Mouse (Mus musculus) Patski (cell line): ENCODE data around the gene Hes7. TPM values are rescaled to one million over a fixed set of nuclear protein-coding genes. Genes with fewer than 3 reads are reported as not detected.

Experiments used
- ATAC-seq: fragments of 100-300 bp; one replicate; pipeline ENCODE4 v1.8.0; 2021
- CTCF ChIA-PET: fragments of 350-600 bp; sonication (Branson Sonifier 250); formaldehyde crosslinking; loops from one replicate; lab custom pipeline; 2022; ENCODE audit warnings: inconsistent platforms; lab: Charles Lee
- POLR2A ChIA-PET: fragments of 350-600 bp; sonication (Branson Sonifier 250); formaldehyde crosslinking; loops from one replicate; lab custom pipeline; 2022; ENCODE audit warnings: antibody characterized with exemption, inconsistent platforms; lab: Charles Lee
- DNase-seq: peaks from one replicate; pipeline ENCODE4 v3.0.0-alpha.2; 2011; ENCODE audit warnings: low read depth, low spot score
- H3K27me3 ChIP-seq: fragments of 371-371 bp; one replicate; pipeline ENCODE4 v1.5.1; 2021
- CTCF ChIP-seq: fragments of 100-300 bp; IDR thresholded peaks from one replicate; pipeline ENCODE4 v1.5.1; 2021
- in situ Hi-C: fragments of 300-500 bp; cut with MboI; formaldehyde crosslinking; loops from 3 replicates; pipeline ENCODE4 v1.11.1; 2018; ENCODE audit warnings: low pct_unique_long_range_greater_than_20kb, mixed read lengths
- polyA plus RNA-seq: library from polyadenylated mRNA; unstranded; gene quantifications from one replicate; pipeline ENCODE4 v1.2.3, GENCODE M21; 2021

Gene Hes7
- polyA plus RNA-seq, 1 experiment from 2014 or later: 0.53 TPM

- in situ Hi-C loops: no loop called here
- ChIA-PET CTCF (interaction anchor here (1.2 kb wide), 1 partner anchor 8 kb away, joined by 5 read pairs; no protein-coding TSS in a partner anchor), POLR2A (interaction anchor here (1.3 kb wide), 1 partner anchor 18 kb away, joined by 5 read pairs; the partner anchor contains the start of gene 9130213A22Rik)
- no peaks in the 10 kb centered on the region for H3K27me3 ChIP-seq
- ATAC-seq: no peak
- TF ChIP-seq CTCF: no peak
- DNase-seq: no peak
These were observed 16.4 kb upstream of the Hes7 start for GRCm38 (mm10) chr11:69103531-69104435.

GRCm38 (mm10) chr11:69104487-69104886, 15.7 kb upstream of the Hes7 start:
- TF ChIP-seq CTCF: no peak
- POLR2A ChIA-PET: no interaction called here

GRCm38 (mm10) chr11:69105227-69105626, 15.0 kb upstream of the Hes7 start:
- ChIA-PET CTCF (no interaction called here), POLR2A (interaction anchor here (1.0 kb wide), 1 partner anchor 9 kb away, joined by 3 read pairs; no protein-coding TSS in a partner anchor)
- no peaks in the 10 kb centered on the region for H3K27me3 ChIP-seq
- ATAC-seq (no peak), DNase-seq (no peak)
- in situ Hi-C loops: no loop called here
- TF ChIP-seq CTCF: no peak

More at GRCm38 (mm10) chr11:69104487-69104886, 15.7 kb upstream of the Hes7 start:
- in situ Hi-C loops: no loop called here
- CTCF ChIA-PET: no interaction called here
- DNase-seq (no peak), ATAC-seq (no peak)
- H3K27me3 ChIP-seq: no peaks in the 10 kb centered on the region

- no peaks in the 10 kb centered on the region for H3K27me3 ChIP-seq
- no peak for TF ChIP-seq CTCF
- no peak for ATAC-seq
- in situ Hi-C loops: no loop called here
- ChIA-PET POLR2A (interaction anchor here (1.0 kb wide), 1 partner anchor 9 kb away, joined by 3 read pairs; no protein-coding TSS in a partner anchor), CTCF (no interaction called here)
- DNase-seq: no peak
These were observed 14.4 kb upstream of the Hes7 start for GRCm38 (mm10) chr11:69105796-69106195.

GRCm38 (mm10) chr11:69106299-69106698, 13.9 kb upstream of the Hes7 start:
- no peak for DNase-seq
- no peaks in the 10 kb centered on the region for H3K27me3 ChIP-seq
- ChIA-PET CTCF (no interaction called here), POLR2A (interaction anchor here (1.0 kb wide), 1 partner anchor 10 kb away, joined by 3 read pairs; no protein-coding TSS in a partner anchor)
- TF ChIP-seq CTCF: no peak
- in situ Hi-C loops: no loop called here
- ATAC-seq: no peak

- in situ Hi-C loops: no loop called here
- POLR2A ChIA-PET: no interaction called here
- DNase-seq (no peak), ATAC-seq (no peak)
- H3K27me3 ChIP-seq: no peaks in the 10 kb centered on the region
- no peak for TF ChIP-seq CTCF
- CTCF ChIA-PET: no interaction called here
These were observed 13.4 kb upstream of the Hes7 start for GRCm38 (mm10) chr11:69106842-69107241.

GRCm38 (mm10) chr11:69107676-69108075, 12.5 kb upstream of the Hes7 start:
- in situ Hi-C loops: no loop called here
- POLR2A ChIA-PET: no interaction called here
- TF ChIP-seq CTCF: no peak
- CTCF ChIA-PET: no interaction called here
- no peaks in the 10 kb centered on the region for H3K27me3 ChIP-seq
- no peak for DNase-seq
- ATAC-seq: no peak

GRCm38 (mm10) chr11:69108223-69108622, 12.0 kb upstream of the Hes7 start:
- no peaks in the 10 kb centered on the region for H3K27me3 ChIP-seq
- ATAC-seq: no peak
- ChIA-PET POLR2A (no interaction called here), CTCF (interaction anchor here (0.9 kb wide), 1 partner anchor 16 kb away, joined by 3 read pairs; no protein-coding TSS in a partner anchor)
- no peak for DNase-seq
- no peak for TF ChIP-seq CTCF
- in situ Hi-C loops: no loop called here

- in situ Hi-C loops: no loop called here
- ChIA-PET POLR2A (interaction anchor here (1.1 to 3.2 kb wide), 2 partner anchors 9 to 42 kb away, joined by 3 to 16 read pairs; no protein-coding TSS in a partner anchor), CTCF (interaction anchor here (0.9 to 1.8 kb wide), 4 partner anchors 8 to 17 kb away, joined by 3 to 5 read pairs (median 4); partner anchors contain the start of gene Per1)
- no peak for TF ChIP-seq CTCF
- ATAC-seq (no peak), DNase-seq (no peak)
- H3K27me3 ChIP-seq: no peaks in the 10 kb centered on the region
These were observed 10.9 kb upstream of the Hes7 start for GRCm38 (mm10) chr11:69109032-69109900.
